Mouse (Mus musculus) MEL (cell line): ENCODE measurements around the gene Gabbr1. TPM values are rescaled to one million over a fixed set of nuclear protein-coding genes. Genes with fewer than 3 reads are reported as not detected.

Experiments
- DNase-seq: peaks from one replicate; pipeline ENCODE4 v3.0.0; 2011; ENCODE audit warnings: low read depth, low spot score
- H3K27ac ChIP-seq: 2 replicates; pipeline ENCODE4 v1.5.1; 2012; ENCODE audit warnings: low read depth, mild to moderate bottlenecking, control low read depth, low read length, moderate library complexity; ENCODE audit not compliant: control insufficient read depth
- H3K27me3 ChIP-seq, 2 experiments: fragments of 150-350 bp in 1 of 2; sonication (generic) in 1 of 2; 2 replicates each; pipeline ENCODE4 v1.6.1; 2012; ENCODE audit warnings: low read length in 2 of 2, mild to moderate bottlenecking in 2 of 2, improper control_type of control experiment in 1 of 2, moderate library complexity in 1 of 2; ENCODE audit not compliant: insufficient read depth in 2 of 2, control insufficient read depth in 1 of 2
- H3K36me3 ChIP-seq, 2 experiments: 2 replicates each; pipeline ENCODE4 v1.6.1; 2012 to 2014; ENCODE audit warnings: low read length in 2 of 2, improper control_type of control experiment in 1 of 2, inconsistent platforms in 1 of 2, mild to moderate bottlenecking in 1 of 2; ENCODE audit not compliant: insufficient read depth in 2 of 2, control insufficient read depth in 1 of 2
- H3K4me1 ChIP-seq, 2 experiments: fragments of 150-350 bp in 1 of 2; sonication (generic) in 1 of 2; 2 replicates each; pipeline ENCODE4 v1.6.1; 2012; ENCODE audit warnings: low read length in 2 of 2, improper control_type of control experiment in 1 of 2, mild to moderate bottlenecking in 1 of 2; ENCODE audit not compliant: insufficient read depth in 2 of 2, control insufficient read depth in 1 of 2
- H3K4me3 ChIP-seq, 2 experiments: fragments of 150-350 bp in 1 of 2; sonication (generic) in 1 of 2; 2 replicates each; pipeline ENCODE4 v1.5.1; 2012; ENCODE audit warnings: low read depth in 2 of 2, low read length in 2 of 2, mild to moderate bottlenecking in 2 of 2, moderate library complexity in 2 of 2, control low read depth in 1 of 2, improper control_type of control experiment in 1 of 2; ENCODE audit not compliant: control insufficient read depth in 1 of 2, insufficient read depth in 1 of 2
- H3K79me2 ChIP-seq: 2 replicates; pipeline ENCODE4 v1.6.1; 2012; ENCODE audit warnings: mild to moderate bottlenecking, low read length, moderate library complexity; ENCODE audit not compliant: control insufficient read depth, poor library complexity, insufficient read depth
- H3K9ac ChIP-seq: 2 replicates; pipeline ENCODE4 v1.6.1; 2012; ENCODE audit warnings: low read depth, mild to moderate bottlenecking, control low read depth, low read length, moderate library complexity; ENCODE audit not compliant: control insufficient read depth, poor library complexity, severe bottlenecking
- H3K9me3 ChIP-seq: fragments of 150-350 bp; sonication (generic); replicated peaks from 2 replicates; pipeline ENCODE4 v1.6.1; 2012; ENCODE audit warnings: mild to moderate bottlenecking, low read length, improper control_type of control experiment, moderate library complexity; ENCODE audit not compliant: insufficient read depth
- BHLHE40 ChIP-seq: IDR thresholded peaks from 2 replicates; pipeline ENCODE4 v1.6.1; 2012; ENCODE audit warnings: low read depth, mild to moderate bottlenecking, inconsistent platforms, low read length, improper control_type of control experiment, borderline replicate concordance
- CTCF ChIP-seq, 3 experiments: IDR thresholded peaks in 2 of 3; conservative IDR thresholded peaks in 1 of 3; 2 replicates each; pipeline ENCODE4 v1.5.1; 2011 to 2012; ENCODE audit warnings: low read length in 3 of 3, low read depth in 2 of 3, mild to moderate bottlenecking in 2 of 3, improper control_type of control experiment in 1 of 3, inconsistent platforms in 1 of 3, mixed read lengths in 1 of 3, moderate library complexity in 1 of 3; ENCODE audit not compliant: control insufficient read depth in 1 of 3, insufficient read depth in 1 of 3, poor library complexity in 1 of 3, severe bottlenecking in 1 of 3
- ETS1 ChIP-seq: IDR thresholded peaks from 2 replicates; pipeline ENCODE4 v1.6.1; 2012; ENCODE audit warnings: low read depth, mild to moderate bottlenecking, inconsistent platforms, low read length, improper control_type of control experiment, moderate library complexity
- MXI1 ChIP-seq: IDR thresholded peaks from 2 replicates; pipeline ENCODE4 v1.6.1; 2011; ENCODE audit warnings: mild to moderate bottlenecking, low read depth, low read length, improper control_type of control experiment
- MYB ChIP-seq: IDR thresholded peaks from 2 replicates; pipeline ENCODE4 v1.6.1; 2011; ENCODE audit warnings: mild to moderate bottlenecking, low read depth, low read length, improper control_type of control experiment
- ZMIZ1 ChIP-seq: IDR thresholded peaks from 2 replicates; pipeline ENCODE4 v1.6.1; 2012; ENCODE audit warnings: low read depth, mild to moderate bottlenecking, inconsistent platforms, low read length, improper control_type of control experiment, moderate library complexity
- polyA plus RNA-seq, 2 experiments: library from polyadenylated mRNA; stranded (reverse) in 1 of 2; unstranded in 1 of 2; fragments of >175 nt in 1 of 2; fragments of >200 nt in 1 of 2; gene quantifications; 2 replicates each; pipeline versions ENCODE4 v1.2.1 to v1.2.4; 2012; ENCODE audit warnings: low replicate concordance in 2 of 2, low read depth in 1 of 2; ENCODE audit not compliant: insufficient read length in 2 of 2, insufficient read depth in 1 of 2, missing spikeins in 1 of 2
- total RNA-seq: library from RNA; depleted of rRNA; stranded (reverse); fragments of 300-350 nt; gene quantifications from 2 replicates; pipeline ENCODE4 v1.2.3, GENCODE M21; 2012; rRNA removed

The Gabbr1 gene
- total and polyA plus RNA-seq, 3 experiments, result 2.2 to 14.6 TPM; not detected in 1

DNA sequence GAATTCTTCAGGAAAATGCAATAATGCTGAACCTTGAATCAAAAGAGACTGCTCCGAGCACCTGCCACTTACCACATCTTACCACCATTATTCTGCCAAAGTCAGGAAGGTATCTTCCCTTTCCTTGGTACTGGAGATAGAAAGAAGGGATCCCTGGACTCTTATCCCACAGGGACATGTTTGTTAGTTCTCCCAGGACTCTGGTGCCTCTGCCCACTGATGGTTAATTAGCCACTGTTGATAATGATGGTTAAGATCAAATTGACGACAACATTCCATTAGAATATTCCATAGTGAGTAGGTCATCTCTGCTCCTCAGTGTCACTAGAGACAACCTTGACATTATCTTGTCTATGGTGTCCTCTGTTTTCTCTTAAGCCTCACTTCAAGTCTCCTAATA lies 74.2 kb downstream of the Gabbr1 start, which contains the start of gene Olfr92:
Gene Olfr92 (minus strand): TSS at position 101 of the 400 bp plus-strand sequence.
- Histone ChIP-seq H3K36me3 (no peaks in the 10 kb centered on the region), H3K4me3 (no peak within 1 kb of the TSS), H3K27me3 (no peaks in the 10 kb centered on the region), H3K4me1 (no peaks in the 10 kb centered on the region), H3K27ac (no peak within 1 kb of the TSS), H3K79me2 (no peaks in the 10 kb centered on the region), H3K9ac (no peak within 1 kb of the TSS), H3K9me3 (no peaks in the 10 kb centered on the region)
- DNase-seq, result no peak
- TF ChIP-seq MYB (no peak), ZMIZ1 (no peak), BHLHE40 (no peak), ETS1 (no peak), CTCF (IDR thresholded peaks at IDR 0.05 in 2 of 3, conservative IDR thresholded peaks at IDR 0.05 in 1 of 3; ENCODE audit: control insufficient read depth in 1 of 3, insufficient read depth in 1 of 3, low read depth in 2 of 3, low read length in 3 of 3, poor library complexity in 1 of 3, severe bottlenecking in 1 of 3) (no peak), MXI1 (no peak)

Other genes with a start within 250 kb of the Gabbr1 start
- gene H2-M10.6, start 233.8 kb upstream of the Gabbr1 start, total RNA-seq, result not detected in 2 replicates
- not detected for gene H2-M10.6, start 233.8 kb upstream of the Gabbr1 start, polyA plus RNA-seq
- 4.9 and 5.6 TPM in 2 replicates for gene Trim26, start 208.8 kb upstream of the Gabbr1 start, total RNA-seq
- gene Trim26, start 208.8 kb upstream of the Gabbr1 start, polyA plus RNA-seq, result 10 to 100 TPM in 1 of 2 experiments, not detected in 1; 12.4 TPM
- gene Trim15, start 178.8 kb upstream of the Gabbr1 start, total RNA-seq, result not detected in 2 replicates
- gene Trim15, start 178.8 kb upstream of the Gabbr1 start, polyA plus RNA-seq, result under 1 TPM in 1 of 2 experiments, not detected in 1; 0.07 TPM
- 20.6 and 30.2 TPM in 2 replicates for gene Trim10, start 176.4 kb upstream of the Gabbr1 start, total RNA-seq
- 10 to 100 TPM in 1 of 2 experiments, not detected in 1; 30.4 TPM for gene Trim10, start 176.4 kb upstream of the Gabbr1 start, polyA plus RNA-seq
- 0.04 TPM in 1 of 2 replicates, not detected in the other for gene Trim40, start 155.8 kb upstream of the Gabbr1 start, total RNA-seq
- gene Trim40, start 155.8 kb upstream of the Gabbr1 start, polyA plus RNA-seq, result under 1 TPM in 1 of 2 experiments, not detected in 1; 0.04 TPM
- gene Trim31, start 147.8 kb upstream of the Gabbr1 start, total RNA-seq, result not detected in 2 replicates
- not detected for gene Trim31, start 147.8 kb upstream of the Gabbr1 start, polyA plus RNA-seq
- gene Rnf39, start 103.0 kb upstream of the Gabbr1 start, total RNA-seq, result not detected in 2 replicates
- gene Rnf39, start 103.0 kb upstream of the Gabbr1 start, polyA plus RNA-seq, result under 1 TPM in 1 of 2 experiments, not detected in 1; 0.18 TPM
- gene Ppp1r11, start 94.2 kb upstream of the Gabbr1 start, total RNA-seq, result 128 and 138 TPM in 2 replicates
- gene Ppp1r11, start 94.2 kb upstream of the Gabbr1 start, polyA plus RNA-seq, result 100 to 1,000 TPM in 1 of 2 experiments, not detected in 1; 146 TPM
- 20.5 and 26.4 TPM in 2 replicates for gene Znrd1, start 87.4 kb upstream of the Gabbr1 start, total RNA-seq
- gene Znrd1, start 87.4 kb upstream of the Gabbr1 start, polyA plus RNA-seq, result 10 to 100 TPM in 1 of 2 experiments, not detected in 1; 38.2 TPM
- gene Znrd1as, start 87.4 kb upstream of the Gabbr1 start, total RNA-seq, result 2.8 and 3.4 TPM in 2 replicates
- 1 to 10 TPM in 1 of 2 experiments, not detected in 1; 1.8 TPM for gene Znrd1as, start 87.4 kb upstream of the Gabbr1 start, polyA plus RNA-seq
- not detected in 2 replicates for gene 2410137M14Rik, start 64.7 kb upstream of the Gabbr1 start, total RNA-seq
- not detected for gene 2410137M14Rik, start 64.7 kb upstream of the Gabbr1 start, polyA plus RNA-seq
- gene H2-M5, start 56.4 kb upstream of the Gabbr1 start, total RNA-seq, result not detected in 2 replicates
- gene H2-M5, start 56.4 kb upstream of the Gabbr1 start, polyA plus RNA-seq, result not detected
- not detected in 2 replicates for gene Zfp57, start 44.8 kb upstream of the Gabbr1 start, total RNA-seq
- gene Zfp57, start 44.8 kb upstream of the Gabbr1 start, polyA plus RNA-seq, result not detected
- not detected in 2 replicates for gene Mog, start 22.6 kb upstream of the Gabbr1 start, total RNA-seq
- gene Mog, start 22.6 kb upstream of the Gabbr1 start, polyA plus RNA-seq, result not detected
- 0.08 TPM in 1 of 2 replicates, not detected in the other for gene Olfr90, start 42.5 kb downstream of the Gabbr1 start, total RNA-seq
- under 1 TPM in 1 of 2 experiments, not detected in 1; 0.08 TPM for gene Olfr90, start 42.5 kb downstream of the Gabbr1 start, polyA plus RNA-seq
- not detected in 2 replicates for gene Olfr91, start 52.3 kb downstream of the Gabbr1 start, total RNA-seq
- gene Olfr91, start 52.3 kb downstream of the Gabbr1 start, polyA plus RNA-seq, result not detected
- gene Olfr92, start 74.1 kb downstream of the Gabbr1 start, total RNA-seq, result not detected in 2 replicates
- not detected for gene Olfr92, start 74.1 kb downstream of the Gabbr1 start, polyA plus RNA-seq
- not detected in 2 replicates for gene Olfr93, start 115.5 kb downstream of the Gabbr1 start, total RNA-seq
- not detected for gene Olfr93, start 115.5 kb downstream of the Gabbr1 start, polyA plus RNA-seq
- not detected in 2 replicates for gene Ubd, start 147.9 kb downstream of the Gabbr1 start, total RNA-seq
- gene Ubd, start 147.9 kb downstream of the Gabbr1 start, polyA plus RNA-seq, result not detected
- not detected in 2 replicates for gene Olfr94, start 155.0 kb downstream of the Gabbr1 start, total RNA-seq
- gene Olfr94, start 155.0 kb downstream of the Gabbr1 start, polyA plus RNA-seq, result not detected
- gene Olfr95, start 167.2 kb downstream of the Gabbr1 start, total RNA-seq, result not detected in 2 replicates
- not detected for gene Olfr95, start 167.2 kb downstream of the Gabbr1 start, polyA plus RNA-seq
- not detected in 2 replicates for gene Olfr96, start 174.2 kb downstream of the Gabbr1 start, total RNA-seq
- gene Olfr96, start 174.2 kb downstream of the Gabbr1 start, polyA plus RNA-seq, result not detected
- gene Olfr97, start 191.4 kb downstream of the Gabbr1 start, total RNA-seq, result not detected in 2 replicates
- not detected for gene Olfr97, start 191.4 kb downstream of the Gabbr1 start, polyA plus RNA-seq
- gene Olfr98, start 217.8 kb downstream of the Gabbr1 start, total RNA-seq, result not detected in 2 replicates
- not detected for gene Olfr98, start 217.8 kb downstream of the Gabbr1 start, polyA plus RNA-seq
- gene H2-M3, start 224.3 kb downstream of the Gabbr1 start, total RNA-seq, result 4.6 and 4.7 TPM in 2 replicates
- gene H2-M3, start 224.3 kb downstream of the Gabbr1 start, polyA plus RNA-seq, result 1 to 10 TPM in 1 of 2 experiments, not detected in 1; 1.1 TPM
- gene Olfr99, start 237.5 kb downstream of the Gabbr1 start, total RNA-seq, result not detected in 2 replicates
- gene Olfr99, start 237.5 kb downstream of the Gabbr1 start, polyA plus RNA-seq, result not detected